12 mouse cellular contexts compared by ENCODE assay signal in genomic region chr6:91371912-91372585, GRCm38 (mm10). TPM values are rescaled to one million over a fixed set of nuclear protein-coding genes. Genes with fewer than 3 reads are reported as not detected.
DNase-seq lines count a peak whose midpoint lies in the region; ATAC-seq and TF ChIP-seq lines count a peak whose summit lies in the region.
"Had no signal": no experiment of that assay in that cellular context is flagged by ENCODE, and none has a peak within 500 bp of the region (broad histone marks: within the 10 kb centered on the region; RNA-seq: fewer than 3 reads in every experiment).

No protein-coding gene starts in this region.

- no peak for TF ChIP-seq CTCF in midbrain, postnatal 0 days (IDR thresholded peaks at IDR 0.05)

- H3K27ac ChIP-seq in hindbrain, embryonic 13.5 days, result peak overlapping the region; percentile 45; the same call in 1 of the 2 replicates
- no peak overlapping the region for H3K27ac ChIP-seq in hindbrain, embryonic 11.5 days (ENCODE audit: low read depth, low read length)
- H3K27ac ChIP-seq in midbrain, embryonic 13.5 days, result 0 out of 2 replicates have a peak overlapping the region, but pooled peaks have one; percentile 30
- no peak overlapping the region for H3K27ac ChIP-seq in midbrain, postnatal 0 days (ENCODE audit: low read depth, low read length)

- no peak overlapping the region for H3K4me2 ChIP-seq in hindbrain, embryonic 13.5 days
- no peak overlapping the region for H3K4me2 ChIP-seq in hindbrain, embryonic 11.5 days (replicated peaks; ENCODE audit: low read depth, low read length)
- no peak overlapping the region for H3K4me2 ChIP-seq in midbrain, embryonic 13.5 days (replicated peaks)
- no peak overlapping the region for H3K4me2 ChIP-seq in midbrain, postnatal 0 days (ENCODE audit: low read depth, low read length, poor library complexity, severe bottlenecking)

- H3K9ac ChIP-seq in hindbrain, embryonic 13.5 days, result no peak overlapping the region
- no peak overlapping the region for H3K9ac ChIP-seq in hindbrain, embryonic 11.5 days (ENCODE audit: low read depth, low read length)
- H3K9ac ChIP-seq in midbrain, embryonic 13.5 days (replicated peaks), result no peak overlapping the region
- H3K9ac ChIP-seq in midbrain, postnatal 0 days (replicated peaks; ENCODE audit: low read length, poor library complexity, severe bottlenecking), result no peak overlapping the region

- no peaks in the 10 kb centered on the region for H3K27me3 ChIP-seq in hindbrain, embryonic 13.5 days
- H3K27me3 ChIP-seq in hindbrain, embryonic 11.5 days (ENCODE audit: control insufficient read depth, insufficient read depth, low read length), result no peaks in the 10 kb centered on the region
- no peaks in the 10 kb centered on the region for H3K27me3 ChIP-seq in midbrain, embryonic 13.5 days
- H3K27me3 ChIP-seq in midbrain, postnatal 0 days (ENCODE audit: insufficient read depth, low read length), result no peaks in the 10 kb centered on the region

- no peak for DNase-seq in hindbrain, embryonic 11.5 days (ENCODE audit: low spot score)
- DNase-seq in midbrain, postnatal 0 days (ENCODE audit: low spot score), result no peak
- DNase-seq in embryo, embryonic 10.5 days (ENCODE audit: low spot score), result peak; percentile 24
- peak; percentile 4 for DNase-seq in lung, postnatal 14 days
- DNase-seq in urinary bladder, postnatal 36 days (ENCODE audit: low spot score in 2 of 2), result no peak
- DNase-seq: adrenal gland, adult 8-10 months had no signal

- peaks cover 16% of the 10 kb centered on the region for H3K4me1 ChIP-seq in hindbrain, embryonic 13.5 days (replicated peaks)
- H3K4me1 ChIP-seq in hindbrain, embryonic 11.5 days (replicated peaks; ENCODE audit: control insufficient read depth, insufficient read depth, low read length), result no peaks in the 10 kb centered on the region
- no peaks in the 10 kb centered on the region; the same call in 1 of the 2 replicates for H3K4me1 ChIP-seq in midbrain, embryonic 13.5 days (replicated peaks)
- no peaks in the 10 kb centered on the region for H3K4me1 ChIP-seq in midbrain, postnatal 0 days (ENCODE audit: insufficient read depth, low read length)

- no peaks in the 10 kb centered on the region for H3K9me3 ChIP-seq in hindbrain, embryonic 13.5 days
- no peaks in the 10 kb centered on the region for H3K9me3 ChIP-seq in hindbrain, embryonic 11.5 days (ENCODE audit: control insufficient read depth, low read length)
- no peaks in the 10 kb centered on the region for H3K9me3 ChIP-seq in midbrain, embryonic 13.5 days
- no peaks in the 10 kb centered on the region for H3K9me3 ChIP-seq in midbrain, postnatal 0 days (ENCODE audit: low read length)

- no peaks in the 10 kb centered on the region for H3K36me3 ChIP-seq in hindbrain, embryonic 13.5 days
- H3K36me3 ChIP-seq in hindbrain, embryonic 11.5 days (ENCODE audit: control insufficient read depth, insufficient read depth, low read length), result no peaks in the 10 kb centered on the region
- H3K36me3 ChIP-seq in midbrain, embryonic 13.5 days, result no peaks in the 10 kb centered on the region
- no peaks in the 10 kb centered on the region for H3K36me3 ChIP-seq in midbrain, postnatal 0 days (ENCODE audit: insufficient read depth, low read length)

- ATAC-seq in hindbrain, embryonic 13.5 days (ENCODE audit: low FRiP score), result no peak; the same call in 1 of the 2 replicates
- no peak for ATAC-seq in hindbrain, embryonic 11.5 days (ENCODE audit: low FRiP score)
- ATAC-seq in midbrain, embryonic 13.5 days, result no peak
- no peak for ATAC-seq in midbrain, postnatal 0 days (ENCODE audit: low FRiP score)
- no peak for ATAC-seq in monocyte, adult 5-6 weeks (replicated peaks; ENCODE audit: insufficient number of reproducible peaks, low FRiP score, low TSS enrichment, poor library complexity, severe bottlenecking)

- H3K4me3 ChIP-seq in hindbrain, embryonic 13.5 days, result no peak overlapping the region
- no peak overlapping the region; the same call in 1 of the 2 replicates for H3K4me3 ChIP-seq in hindbrain, embryonic 11.5 days (ENCODE audit: low read depth, low read length)
- H3K4me3 ChIP-seq in midbrain, embryonic 13.5 days (replicated peaks), result no peak overlapping the region
- H3K4me3 ChIP-seq in midbrain, postnatal 0 days (ENCODE audit: low read depth, low read length), result no peak overlapping the region

RNA-seq across cellular contexts. Expression of gene Wnt7a, which starts 39.1 kb away (rescaled TPM):
- 10.5 and 11.5 TPM in 2 replicates for polyA plus RNA-seq in hindbrain, embryonic 13.5 days (2015; fragmentation: Nextera tagmentation; extraction: Ambion mirVana)
- polyA plus RNA-seq in hindbrain, embryonic 11.5 days (2014; fragmentation: Nextera tagmentation; extraction: Ambion mirVana), result 7.6 and 10.3 TPM in 2 replicates
- 9.4 and 9.9 TPM in 2 replicates for polyA plus RNA-seq in midbrain, embryonic 13.5 days (2015; fragmentation: Nextera tagmentation; extraction: Ambion mirVana)
- 12.9 TPM in 2 replicates for total RNA-seq in midbrain, postnatal 0 days (2014; rRNA removed)
- polyA plus RNA-seq in midbrain, postnatal 0 days (2015; fragmentation: Nextera tagmentation; extraction: Ambion mirVana), result 6.4 and 8.5 TPM in 2 replicates
- not detected in 3 replicates for total RNA-seq in monocyte, adult 5-6 weeks (2017)
- total RNA-seq: adrenal gland, adult 8-10 months; gastrocnemius, adult 8-10 months; heart, postnatal 25 days had no signal
- polyA plus RNA-seq: liver, embryonic 16.5 days had no signal

Comparison
In these comparisons a context has a peak if more than half of its experiments do, and no peak if none do; other contexts are left out.
1. H3K27ac ChIP-seq: peak in hindbrain, embryonic 13.5 days (single experiment) and midbrain, embryonic 13.5 days (single experiment); none in hindbrain, embryonic 11.5 days (single experiment) and midbrain, postnatal 0 days (single experiment).
2. DNase-seq: peak in embryo, embryonic 10.5 days (single experiment) and lung, postnatal 14 days (single experiment); none in hindbrain, embryonic 11.5 days (single experiment), midbrain, postnatal 0 days (single experiment) and urinary bladder, postnatal 36 days (0 of 2).